Mouse (Mus musculus): ENCODE data around the gene Myod1.

- TF ChIP-seq CTCF (IDR thresholded peaks at IDR 0.05) (peak; percentile 41; the same call in 1 of the 2 replicates), EP300 (IDR thresholded peaks at IDR 0.05) (no peak)
These were observed 1.8 kb downstream of the Myod1 start for GRCm38 (mm10) chr7:46378123-46378522.
